Mouse (Mus musculus) stomach, postnatal 0 days (tissue): Measurements from ENCODE around the gene Mvb12b. TPM values are rescaled to one million over a fixed set of nuclear protein-coding genes. Genes with fewer than 3 reads are reported as not detected.
A peak's percentile ranks its signal among the peaks of the same experiment; 100 is the strongest.

Experiments
- ATAC-seq: fragments of 200-750 bp; cut with Nextera tagmentation; 2 replicates; pipeline ENCODE4 v1.8.0; 2017; ENCODE audit not compliant: low FRiP score, low TSS enrichment
- DNase-seq: peaks from one replicate; pipeline ENCODE4 v3.0.0-alpha.2; 2016; ENCODE audit warnings: low spot score
- H3K27ac ChIP-seq: fragments of 300-500 bp; sonication (generic); replicated peaks from 2 replicates; pipeline ENCODE4 v1.5.1; 2014; ENCODE audit warnings: mild to moderate bottlenecking, control low read depth
- H3K27me3 ChIP-seq: fragments of 300-500 bp; sonication (generic); 2 replicates; pipeline ENCODE4 v1.6.1; 2014; ENCODE audit warnings: low read length; ENCODE audit not compliant: control insufficient read depth, insufficient read depth
- H3K36me3 ChIP-seq: fragments of 300-500 bp; sonication (generic); 2 replicates; pipeline ENCODE4 v1.6.1; 2014; ENCODE audit warnings: low read length, mixed read lengths; ENCODE audit not compliant: control insufficient read depth, insufficient read depth
- H3K4me1 ChIP-seq: fragments of 300-500 bp; sonication (generic); replicated peaks from 2 replicates; pipeline ENCODE4 v1.6.1; 2014; ENCODE audit warnings: antibody characterized with exemption; ENCODE audit not compliant: control insufficient read depth, insufficient read depth
- H3K4me2 ChIP-seq: fragments of 300-500 bp; sonication (generic); replicated peaks from 2 replicates; pipeline ENCODE4 v1.6.1; 2014; ENCODE audit warnings: low read depth, mild to moderate bottlenecking, control low read depth, moderate library complexity
- H3K4me3 ChIP-seq: fragments of 300-500 bp; sonication (generic); 2 replicates; pipeline ENCODE4 v1.5.1; 2014; ENCODE audit warnings: low read depth, low read length, control low read depth
- H3K9ac ChIP-seq: fragments of 300-500 bp; sonication (generic); 2 replicates; pipeline ENCODE4 v1.6.1; 2014; ENCODE audit warnings: mild to moderate bottlenecking, low read length, control low read depth, mixed read lengths
- H3K9me3 ChIP-seq: fragments of 300-500 bp; sonication (generic); 2 replicates; pipeline ENCODE4 v1.6.1; 2016; ENCODE audit warnings: low read length; ENCODE audit not compliant: control insufficient read depth
- CTCF ChIP-seq: IDR thresholded peaks from 2 replicates; pipeline ENCODE4 v1.5.1; 2016; ENCODE audit warnings: antibody characterized with exemption, low read depth, mild to moderate bottlenecking, moderate library complexity
- EP300 ChIP-seq: optimal IDR thresholded peaks from 2 replicates; pipeline ENCODE3; 2016; ENCODE audit warnings: antibody characterized with exemption
- WGBS: fragments of 180-500 bp; shearing (Covaris S2); extraction: QIAGEN DNeasy Blood & Tissue Kit; methylation state at CpG from one replicate; pipeline ENCODE4 v1.1.7; 2014; 5-methylcytosine and 5-hydroxymethylcytosine counted together
- polyA plus RNA-seq: library from polyadenylated mRNA; unstranded; fragments of >200 nt; fragmentation: Nextera tagmentation; extraction: Ambion mirVana; gene quantifications from 2 replicates; pipeline ENCODE4 v1.2.1, GENCODE M21; 2015

Gene Mvb12b
- polyA plus RNA-seq, 1 experiment from 2014 or later = 10.2 TPM

DNA sequence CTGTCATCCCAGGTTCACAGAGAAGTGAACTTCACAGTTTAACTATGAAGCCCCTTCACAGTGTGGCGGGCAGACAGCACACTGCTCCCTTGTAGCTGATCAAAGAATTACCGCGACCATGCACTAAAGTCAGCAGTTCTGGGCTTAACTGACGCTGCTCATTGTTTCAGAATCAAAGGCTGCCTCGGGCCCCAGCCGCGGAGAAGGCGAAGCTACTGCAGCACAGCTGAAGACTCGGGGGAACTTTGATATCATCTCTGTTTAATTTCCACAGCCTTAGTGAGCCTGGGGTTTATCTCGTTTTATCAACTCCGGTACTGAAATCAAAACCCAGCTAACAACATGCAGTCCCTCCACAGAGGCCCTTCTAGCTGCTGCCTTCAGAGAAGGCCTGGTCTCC, 9.3 kb downstream of the Mvb12b start:
- H3K4me2 ChIP-seq = no peak overlapping the region
- WGBS = 43% methylated on average over 11 of the region's 11 CpGs
- no peak overlapping the region for H3K9ac ChIP-seq
- no peak overlapping the region for H3K4me3 ChIP-seq
- no peaks in the 10 kb centered on the region for H3K9me3 ChIP-seq
- no peak for DNase-seq
- TF ChIP-seq EP300 (no peak), CTCF (no peak)
- ATAC-seq = no peak
- no peak overlapping the region for H3K27ac ChIP-seq
- H3K27me3 ChIP-seq = no peaks in the 10 kb centered on the region
- H3K4me1 ChIP-seq = peaks cover 5% of the 10 kb centered on the region; the same call in 1 of the 2 replicates
- no peaks in the 10 kb centered on the region for H3K36me3 ChIP-seq

DNA sequence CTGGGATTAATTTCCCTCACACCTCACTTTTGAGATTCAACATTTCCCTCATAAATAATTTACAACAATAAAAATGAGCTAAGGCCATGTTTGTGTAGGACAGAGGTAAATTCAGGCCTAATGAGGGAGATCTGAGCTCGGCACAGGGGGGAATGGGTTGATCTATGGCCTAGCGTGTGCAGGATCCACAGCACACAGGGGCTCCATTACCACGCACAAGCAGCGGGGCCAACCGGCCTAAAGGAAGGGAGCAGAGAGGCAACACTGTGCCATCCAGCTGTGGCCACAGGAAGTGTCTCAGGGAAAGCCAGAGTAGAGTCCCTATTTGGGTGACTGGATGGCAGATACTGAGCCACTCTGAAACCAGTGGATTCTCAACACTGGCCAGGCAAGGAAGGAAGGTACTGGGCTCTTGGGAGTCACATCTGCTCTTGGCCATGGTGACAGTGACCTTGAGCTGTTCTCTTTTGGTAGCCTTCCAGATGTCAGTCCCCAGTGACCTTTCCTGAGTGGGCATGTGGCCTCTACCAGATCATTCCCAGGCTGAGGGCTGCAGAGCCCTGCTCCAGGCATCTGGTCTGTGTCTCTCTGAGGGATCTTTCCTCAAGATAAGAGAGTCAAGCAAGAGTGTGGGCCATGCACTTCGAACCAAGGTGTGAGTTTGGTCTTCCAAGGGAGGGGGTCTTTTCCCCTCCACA, 9.9 kb downstream of the Mvb12b start:
- no peak overlapping the region for H3K27ac ChIP-seq
- H3K4me1 ChIP-seq = peaks cover 8% of the 10 kb centered on the region; the same call in 1 of the 2 replicates
- no peak overlapping the region for H3K9ac ChIP-seq
- WGBS = 89% methylated on average over 6 of the region's 6 CpGs
- H3K27me3 ChIP-seq = no peaks in the 10 kb centered on the region
- ATAC-seq (no peak), DNase-seq (no peak)
- H3K9me3 ChIP-seq = no peaks in the 10 kb centered on the region
- TF ChIP-seq CTCF (no peak), EP300 (no peak)
- H3K4me2 ChIP-seq = no peak overlapping the region
- H3K36me3 ChIP-seq = no peaks in the 10 kb centered on the region
- no peak overlapping the region for H3K4me3 ChIP-seq

DNA sequence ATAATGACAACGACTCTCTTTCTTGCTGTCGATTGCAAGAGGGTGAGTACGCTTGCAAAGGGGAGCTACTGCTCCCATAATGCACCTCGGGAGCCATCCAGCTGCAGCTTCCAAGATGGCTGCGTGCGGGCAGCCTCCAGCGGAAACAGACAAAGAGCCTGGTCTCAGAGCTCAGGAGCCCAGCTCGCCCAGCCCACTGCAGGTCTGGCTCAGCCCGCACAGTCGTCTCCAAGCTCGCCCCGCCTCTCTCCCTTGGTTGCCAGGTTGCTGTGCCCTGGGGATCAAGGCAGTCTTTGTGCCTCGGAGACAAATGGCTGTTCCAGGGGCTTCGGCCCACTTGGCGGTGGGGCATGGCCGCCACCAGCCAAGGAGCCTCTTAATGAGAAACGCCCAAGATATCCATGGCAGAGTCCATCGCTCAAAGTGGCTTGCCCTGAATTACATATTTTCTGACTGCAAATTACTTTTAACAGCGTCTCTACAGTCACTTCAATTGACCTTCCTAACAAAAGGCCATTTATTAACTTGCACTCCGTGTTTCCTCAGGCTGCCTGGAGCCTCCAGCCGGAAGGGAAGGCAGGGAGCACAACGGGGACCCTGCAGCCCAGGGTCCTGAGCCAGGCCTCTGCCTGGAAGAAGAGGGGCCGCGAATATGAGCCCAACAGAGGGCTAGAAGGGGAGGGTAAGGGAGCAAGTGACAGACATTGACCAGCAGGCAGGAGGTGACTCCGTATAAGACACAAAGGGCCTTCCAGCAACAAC, 11.0 kb downstream of the Mvb12b start:
- H3K4me2 ChIP-seq = peak overlapping the region; percentile 44
- DNase-seq (peak; percentile 72), ATAC-seq (peak; percentile 65)
- peak overlapping the region; percentile 41 for H3K9ac ChIP-seq
- H3K4me3 ChIP-seq = 0 out of 2 replicates have a peak overlapping the region, but pooled peaks have one; percentile 13
- H3K9me3 ChIP-seq = no peaks in the 10 kb centered on the region
- whole genome bisulfite sequencing = 32% methylated on average over 24 of the region's 25 CpGs
- H3K4me1 ChIP-seq = peaks cover 8% of the 10 kb centered on the region; the same call in 1 of the 2 replicates
- TF ChIP-seq EP300 = no peak
- TF ChIP-seq CTCF = no peak
- peak overlapping the region; percentile 53 for H3K27ac ChIP-seq
- no peaks in the 10 kb centered on the region for H3K36me3 ChIP-seq
- no peaks in the 10 kb centered on the region for H3K27me3 ChIP-seq

DNA sequence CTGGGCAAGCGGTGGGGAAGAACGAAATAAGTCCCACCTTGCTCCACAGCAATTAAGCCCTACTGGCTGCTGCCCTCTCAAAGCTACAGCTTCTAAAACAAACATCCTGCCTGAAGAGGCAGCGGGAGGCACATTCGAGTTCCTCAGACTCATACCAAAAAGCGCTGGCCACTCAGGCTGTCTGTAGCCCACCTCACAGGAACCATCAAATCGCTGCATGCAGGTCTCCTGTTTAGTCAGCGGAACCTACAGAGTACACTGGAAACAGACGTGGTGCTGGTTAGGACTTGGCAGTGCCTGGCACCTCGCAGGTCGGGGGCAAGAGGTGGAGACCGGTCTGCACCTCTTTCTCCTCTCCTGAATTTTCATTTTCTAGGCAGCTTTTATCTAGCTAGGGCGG, 12.2 kb downstream of the Mvb12b start:
- peaks cover 9% of the 10 kb centered on the region; the same call in 1 of the 2 replicates for H3K4me1 ChIP-seq
- TF ChIP-seq EP300 = no peak
- no peak for TF ChIP-seq CTCF
- 59% methylated on average over 12 of the region's 12 CpGs for WGBS

DNA sequence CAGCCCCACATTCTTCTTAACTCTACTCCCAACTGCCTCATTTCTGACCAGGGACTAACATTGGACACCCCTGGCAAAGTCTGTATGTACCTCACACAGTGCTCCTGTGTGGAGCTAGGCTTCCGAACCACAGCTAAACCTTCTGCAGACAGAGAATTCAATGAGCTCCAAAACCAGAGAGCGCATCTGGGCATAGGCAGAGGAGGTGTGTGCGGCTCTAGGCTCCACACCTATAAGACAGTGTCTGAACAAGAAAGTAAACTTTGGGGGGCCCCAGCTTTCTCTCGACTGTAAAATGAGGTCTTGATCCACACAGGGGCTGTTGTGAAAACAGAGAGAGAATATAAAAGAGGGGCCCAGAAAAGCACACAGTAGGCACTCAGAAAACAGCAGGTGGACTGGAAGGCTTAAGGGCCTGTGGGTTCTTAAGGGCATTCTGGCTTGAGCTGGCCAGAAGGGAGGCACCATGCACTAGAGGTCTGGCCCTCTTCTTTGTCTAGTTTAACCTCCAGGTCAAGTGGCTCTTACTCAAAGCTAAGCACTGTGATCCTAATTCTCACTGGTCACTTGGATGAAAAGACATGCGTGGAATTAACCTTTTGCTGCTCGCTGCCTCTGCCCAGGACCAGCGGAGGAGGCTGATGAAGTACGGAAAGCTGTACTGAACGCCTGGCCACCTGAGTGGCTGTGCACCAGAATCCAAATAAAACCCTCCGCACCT, 12.7 kb downstream of the Mvb12b start:
- 80% methylated on average over 10 of the region's 10 CpGs for WGBS
- peaks cover 11% of the 10 kb centered on the region; the same call in 1 of the 2 replicates for H3K4me1 ChIP-seq
- H3K9me3 ChIP-seq = no peaks in the 10 kb centered on the region
- no peak overlapping the region for H3K4me2 ChIP-seq
- H3K27me3 ChIP-seq = no peaks in the 10 kb centered on the region
- no peak for ATAC-seq
- no peak overlapping the region for H3K9ac ChIP-seq
- no peaks in the 10 kb centered on the region for H3K36me3 ChIP-seq
- DNase-seq = no peak
- TF ChIP-seq CTCF (no peak), EP300 (no peak)
- no peak overlapping the region for H3K27ac ChIP-seq
- H3K4me3 ChIP-seq = no peak overlapping the region

More for the DNA sequence above, 12.2 kb downstream of the Mvb12b start:
- DNase-seq (no peak), ATAC-seq (no peak)
- Histone ChIP-seq H3K27ac (no peak overlapping the region), H3K9ac (no peak overlapping the region), H3K36me3 (no peaks in the 10 kb centered on the region), H3K4me3 (no peak overlapping the region), H3K4me2 (no peak overlapping the region), H3K9me3 (no peaks in the 10 kb centered on the region), H3K27me3 (no peaks in the 10 kb centered on the region)
